Mouse (Mus musculus): ENCODE results near the gene Hpd. TPM values are rescaled to one million over a fixed set of nuclear protein-coding genes. Genes with fewer than 3 reads are reported as not detected.

Hpd gene
- polyA plus RNA-seq, 1 experiment from 2014 or later, result 4.1 TPM

- Histone ChIP-seq H3K4me2 (ENCODE audit: low read depth, low read length) (no peak overlapping the region), H3K36me3 (ENCODE audit: control insufficient read depth, insufficient read depth, low read length) (no peaks in the 10 kb centered on the region), H3K4me3 (replicated peaks; ENCODE audit: low read length) (no peak overlapping the region), H3K4me1 (ENCODE audit: control insufficient read depth, insufficient read depth, low read length) (peaks cover 26% of the 10 kb centered on the region), H3K27ac (ENCODE audit: low read length) (no peak overlapping the region), H3K9ac (ENCODE audit: low read length) (peak overlapping the region; percentile 13; the same call in 1 of the 2 replicates), H3K9me3 (replicated peaks; ENCODE audit: control insufficient read depth, low read length) (no peaks in the 10 kb centered on the region), H3K27me3 (ENCODE audit: control insufficient read depth, insufficient read depth, low read length) (no peaks in the 10 kb centered on the region)
- no peak for ATAC-seq (ENCODE audit: insufficient read depth, low FRiP score)
- 85% methylated on average over 10 of the region's 10 CpGs for WGBS
These were observed 53.3 kb downstream of the Hpd start for GRCm38 (mm10) chr5:123129170-123129757.

- Histone ChIP-seq H3K36me3 (ENCODE audit: control insufficient read depth, insufficient read depth, low read length) (no peaks in the 10 kb centered on the region), H3K9ac (ENCODE audit: low read length) (peak overlapping the region; percentile 13; the same call in 1 of the 2 replicates), H3K4me1 (ENCODE audit: control insufficient read depth, insufficient read depth, low read length) (peaks cover 19% of the 10 kb centered on the region), H3K27ac (ENCODE audit: low read length) (no peak overlapping the region), H3K4me2 (ENCODE audit: low read depth, low read length) (no peak overlapping the region), H3K27me3 (ENCODE audit: control insufficient read depth, insufficient read depth, low read length) (no peaks in the 10 kb centered on the region), H3K9me3 (replicated peaks; ENCODE audit: control insufficient read depth, low read length) (no peaks in the 10 kb centered on the region), H3K4me3 (replicated peaks; ENCODE audit: low read length) (no peak overlapping the region)
- ATAC-seq (ENCODE audit: insufficient read depth, low FRiP score), result no peak
- 60% methylated on average over 10 of the region's 10 CpGs for WGBS
These were observed 53.9 kb downstream of the Hpd start for GRCm38 (mm10) chr5:123128426-123129169.

GRCm38 (mm10) chr5:123127031-123127430, 55.5 kb downstream of the Hpd start:
- Histone ChIP-seq H3K4me2 (ENCODE audit: low read depth, low read length) (no peak overlapping the region), H3K4me1 (ENCODE audit: control insufficient read depth, insufficient read depth, low read length) (peaks cover 5% of the 10 kb centered on the region), H3K9ac (ENCODE audit: low read length) (no peak overlapping the region), H3K4me3 (replicated peaks; ENCODE audit: low read length) (no peak overlapping the region), H3K36me3 (ENCODE audit: control insufficient read depth, insufficient read depth, low read length) (no peaks in the 10 kb centered on the region), H3K27ac (ENCODE audit: low read length) (no peak overlapping the region), H3K27me3 (ENCODE audit: control insufficient read depth, insufficient read depth, low read length) (no peaks in the 10 kb centered on the region), H3K9me3 (replicated peaks; ENCODE audit: control insufficient read depth, low read length) (no peaks in the 10 kb centered on the region)
- no peak for ATAC-seq (ENCODE audit: insufficient read depth, low FRiP score)
- 69% methylated on average over 6 of the region's 6 CpGs for WGBS

- H3K27ac ChIP-seq (ENCODE audit: low read length), result no peak overlapping the region; the same call in 1 of the 2 replicates
- WGBS, result 74% methylated on average over 18 of the region's 18 CpGs
- no peak for ATAC-seq (ENCODE audit: insufficient read depth, low FRiP score)
These were observed 56.7 kb downstream of the Hpd start for GRCm38 (mm10) chr5:123125638-123126406.

GRCm38 (mm10) chr5:123125105-123125504, 57.4 kb downstream of the Hpd start:
- Histone ChIP-seq H3K27me3 (ENCODE audit: control insufficient read depth, insufficient read depth, low read length) (no peaks in the 10 kb centered on the region), H3K27ac (ENCODE audit: low read length) (no peak overlapping the region), H3K9ac (ENCODE audit: low read length) (no peak overlapping the region), H3K9me3 (replicated peaks; ENCODE audit: control insufficient read depth, low read length) (no peaks in the 10 kb centered on the region), H3K4me3 (replicated peaks; ENCODE audit: low read length) (no peak overlapping the region), H3K4me1 (ENCODE audit: control insufficient read depth, insufficient read depth, low read length) (no peaks in the 10 kb centered on the region; the same call in 1 of the 2 replicates), H3K4me2 (ENCODE audit: low read depth, low read length) (no peak overlapping the region), H3K36me3 (ENCODE audit: control insufficient read depth, insufficient read depth, low read length) (no peaks in the 10 kb centered on the region)
- ATAC-seq (ENCODE audit: insufficient read depth, low FRiP score), result no peak
- WGBS, result 72% methylated on average over 6 of the region's 6 CpGs

More at GRCm38 (mm10) chr5:123125638-123126406, 56.7 kb downstream of the Hpd start:
- Histone ChIP-seq H3K9ac (ENCODE audit: low read length) (no peak overlapping the region), H3K9me3 (replicated peaks; ENCODE audit: control insufficient read depth, low read length) (no peaks in the 10 kb centered on the region), H3K36me3 (ENCODE audit: control insufficient read depth, insufficient read depth, low read length) (no peaks in the 10 kb centered on the region), H3K4me2 (ENCODE audit: low read depth, low read length) (no peak overlapping the region), H3K4me1 (ENCODE audit: control insufficient read depth, insufficient read depth, low read length) (no peaks in the 10 kb centered on the region; the same call in 1 of the 2 replicates), H3K4me3 (replicated peaks; ENCODE audit: low read length) (no peak overlapping the region), H3K27me3 (ENCODE audit: control insufficient read depth, insufficient read depth, low read length) (no peaks in the 10 kb centered on the region)

- Histone ChIP-seq H3K9ac (ENCODE audit: low read length) (no peak overlapping the region), H3K4me3 (replicated peaks; ENCODE audit: low read length) (no peak overlapping the region), H3K4me2 (ENCODE audit: low read depth, low read length) (no peak overlapping the region), H3K27me3 (ENCODE audit: control insufficient read depth, insufficient read depth, low read length) (no peaks in the 10 kb centered on the region), H3K4me1 (ENCODE audit: control insufficient read depth, insufficient read depth, low read length) (no peaks in the 10 kb centered on the region), H3K9me3 (replicated peaks; ENCODE audit: control insufficient read depth, low read length) (no peaks in the 10 kb centered on the region), H3K36me3 (ENCODE audit: control insufficient read depth, insufficient read depth, low read length) (no peaks in the 10 kb centered on the region), H3K27ac (ENCODE audit: low read length) (no peak overlapping the region)
- WGBS, result 86% methylated on average over 4 of the region's 4 CpGs
- no peak for ATAC-seq (ENCODE audit: insufficient read depth, low FRiP score)
These were observed 60.3 kb downstream of the Hpd start for GRCm38 (mm10) chr5:123122181-123122580.

Other genes starting within 250 kb of the Hpd start
- gene Kdm2b, start 192.9 kb downstream of the Hpd start, polyA plus RNA-seq (2015; fragmentation: Nextera tagmentation; extraction: Ambion mirVana), result 33.2 and 37.4 TPM in 2 replicates
- 16.6 and 18.3 TPM in 2 replicates for gene Orai1, start 167.7 kb downstream of the Hpd start, polyA plus RNA-seq (2015; fragmentation: Nextera tagmentation; extraction: Ambion mirVana)
- 1.0 TPM in 1 of 2 replicates, not detected in the other for gene Morn3, start 135.7 kb downstream of the Hpd start, polyA plus RNA-seq (2015; fragmentation: Nextera tagmentation; extraction: Ambion mirVana)
- 13.7 and 15.3 TPM in 2 replicates for gene Tmem120b, start 114.3 kb downstream of the Hpd start, polyA plus RNA-seq (2015; fragmentation: Nextera tagmentation; extraction: Ambion mirVana)
- 2.6 and 3.7 TPM in 2 replicates for gene Rhof, start 50.0 kb downstream of the Hpd start, polyA plus RNA-seq (2015; fragmentation: Nextera tagmentation; extraction: Ambion mirVana)
- gene Setd1b, start 40.5 kb downstream of the Hpd start, polyA plus RNA-seq (2015; fragmentation: Nextera tagmentation; extraction: Ambion mirVana), result 6.7 and 7.7 TPM in 2 replicates
- 67.5 and 71.0 TPM in 2 replicates for gene Psmd9, start 13.3 kb downstream of the Hpd start, polyA plus RNA-seq (2015; fragmentation: Nextera tagmentation; extraction: Ambion mirVana)
- gene Wdr66, start 69.4 kb upstream of the Hpd start, polyA plus RNA-seq (2015; fragmentation: Nextera tagmentation; extraction: Ambion mirVana), result 0.84 and 1.1 TPM in 2 replicates
- gene Bcl7a, start 161.1 kb upstream of the Hpd start, polyA plus RNA-seq (2015; fragmentation: Nextera tagmentation; extraction: Ambion mirVana), result 18.7 and 20.4 TPM in 2 replicates
- gene Mlxip, start 212.1 kb upstream of the Hpd start, polyA plus RNA-seq (2015; fragmentation: Nextera tagmentation; extraction: Ambion mirVana), result 17.3 and 17.4 TPM in 2 replicates